Mouse (Mus musculus): ENCODE data around the gene Srsf7.

The Srsf7 gene

DNA sequence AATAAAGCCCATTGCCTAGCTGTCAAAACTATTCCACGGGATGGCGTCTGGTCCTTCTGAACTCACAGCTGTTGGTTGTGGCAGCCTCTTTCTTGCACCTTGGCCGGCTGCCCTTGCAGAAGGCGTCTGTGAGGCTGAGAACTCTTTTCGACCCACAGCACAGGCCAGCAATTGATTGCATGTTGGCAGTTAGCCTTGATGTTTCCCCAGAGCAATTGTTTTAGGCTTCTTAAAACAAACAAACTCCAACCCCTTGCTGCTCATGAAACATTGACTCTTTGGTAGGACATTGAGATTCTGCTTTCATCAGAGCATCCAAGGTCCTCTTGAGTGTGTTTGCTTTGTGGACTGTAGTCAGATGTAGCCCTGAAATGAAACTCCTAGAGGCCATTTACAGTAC, 46.7 kb downstream of the Srsf7 start:
- DNase-seq (ENCODE audit: extremely low read depth, insufficient read length, low spot score), result no peak

DNA sequence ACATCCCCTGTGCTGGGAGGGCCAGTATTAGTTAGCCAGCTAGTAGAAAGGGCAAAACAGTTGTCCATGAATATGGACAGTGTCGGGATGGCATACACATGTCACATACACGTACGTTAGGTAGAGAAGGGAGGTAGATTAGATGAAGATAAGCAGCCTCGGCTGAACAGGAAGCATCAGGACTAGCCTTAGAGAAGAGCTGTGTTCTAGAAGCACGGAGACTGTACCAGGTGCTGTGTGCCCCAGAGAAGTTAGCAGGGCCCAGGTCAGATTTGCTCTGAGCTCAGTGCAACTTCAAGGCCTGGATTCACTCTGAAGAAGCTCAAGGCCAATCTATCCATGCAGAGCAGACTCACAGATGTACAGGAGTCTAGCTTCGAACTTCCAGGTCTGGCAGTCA, 49.6 kb downstream of the Srsf7 start:
- DNase-seq (ENCODE audit: extremely low read depth, insufficient read length, low spot score), result no peak

DNA sequence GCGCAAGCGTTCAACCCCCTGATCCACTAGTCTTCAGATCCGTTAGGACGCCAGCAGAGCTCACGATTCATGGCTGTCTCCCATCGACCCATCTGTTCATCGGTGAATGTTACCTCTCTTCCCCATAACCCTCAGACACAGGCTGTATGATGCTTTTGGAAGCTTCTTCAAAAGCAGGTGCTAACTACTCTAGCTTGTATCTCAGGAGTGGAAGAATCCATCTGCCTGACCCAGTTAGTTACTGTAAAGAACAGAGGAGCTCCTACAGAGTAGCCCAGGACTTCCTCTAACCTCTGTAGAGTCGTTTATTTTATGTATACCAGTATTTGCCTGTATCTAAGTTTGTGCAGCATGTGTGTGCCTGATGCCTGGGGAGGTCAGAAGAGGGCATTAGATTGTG, 50.2 kb downstream of the Srsf7 start:
- no peak for DNase-seq (ENCODE audit: extremely low read depth, insufficient read length, low spot score)

DNA sequence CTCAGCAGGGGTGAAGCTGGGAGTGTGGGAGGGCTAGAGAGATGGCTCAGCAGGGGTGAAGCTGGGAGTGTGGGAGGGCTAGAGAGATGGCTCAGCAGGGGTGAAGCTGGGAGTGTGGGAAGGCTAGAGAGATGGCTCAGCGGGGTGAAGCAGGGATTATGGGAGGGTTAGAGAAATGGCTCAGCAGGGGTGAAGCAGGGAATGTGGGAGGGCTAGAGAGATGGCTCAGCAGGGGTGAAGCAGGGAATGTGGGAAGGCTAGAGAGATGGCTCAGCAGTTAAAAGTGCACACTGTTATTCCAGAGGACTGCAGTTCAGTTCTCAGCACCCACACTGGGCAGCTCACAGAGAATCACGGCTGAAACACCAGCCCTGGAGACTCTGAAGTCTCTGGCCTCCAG, 53.5 kb downstream of the Srsf7 start:
- DNase-seq (ENCODE audit: extremely low read depth, insufficient read length, low spot score), result no peak

DNA sequence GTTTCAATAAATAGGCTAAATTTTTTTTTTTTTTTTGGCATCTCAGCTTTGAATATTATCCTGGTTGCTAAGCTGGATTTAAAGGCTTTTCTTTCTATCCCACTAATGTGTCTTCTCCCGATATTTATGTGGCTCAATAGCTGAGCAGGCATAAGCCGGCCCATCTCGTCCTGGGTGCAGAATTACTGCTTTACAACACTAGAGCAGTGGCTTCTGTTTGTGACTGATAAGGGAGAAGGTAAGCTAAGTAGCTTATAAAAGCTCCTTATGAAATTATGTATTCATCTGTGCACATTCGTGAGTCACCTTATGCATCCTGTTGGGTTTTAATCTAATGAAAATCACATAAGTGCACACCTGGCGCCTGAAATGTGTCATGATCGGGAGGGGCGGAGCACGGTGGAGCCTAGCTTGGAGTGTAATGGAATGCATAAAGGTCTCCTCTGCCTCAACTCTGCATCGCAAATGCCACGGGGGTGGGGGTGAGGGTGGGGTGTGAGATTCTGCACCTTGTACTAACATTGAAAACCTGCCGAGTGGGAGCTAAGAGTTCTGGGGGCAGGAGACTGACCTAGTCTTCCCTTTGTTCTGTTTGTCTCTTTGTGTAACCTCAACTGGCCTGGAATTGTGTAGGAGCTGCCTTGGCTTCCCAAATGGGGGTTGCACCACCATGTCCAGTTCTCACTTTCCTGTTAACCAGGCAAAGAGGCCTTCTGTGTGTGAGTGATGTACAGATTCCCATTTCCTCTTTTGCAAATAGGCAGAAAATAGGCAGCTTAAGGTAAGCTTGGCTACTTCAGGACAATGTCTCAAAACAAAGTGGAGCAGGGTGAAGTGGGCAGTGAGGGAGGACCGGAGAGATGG, 54.1 kb downstream of the Srsf7 start:
- no peak for DNase-seq (ENCODE audit: extremely low read depth, insufficient read length, low spot score)

DNA sequence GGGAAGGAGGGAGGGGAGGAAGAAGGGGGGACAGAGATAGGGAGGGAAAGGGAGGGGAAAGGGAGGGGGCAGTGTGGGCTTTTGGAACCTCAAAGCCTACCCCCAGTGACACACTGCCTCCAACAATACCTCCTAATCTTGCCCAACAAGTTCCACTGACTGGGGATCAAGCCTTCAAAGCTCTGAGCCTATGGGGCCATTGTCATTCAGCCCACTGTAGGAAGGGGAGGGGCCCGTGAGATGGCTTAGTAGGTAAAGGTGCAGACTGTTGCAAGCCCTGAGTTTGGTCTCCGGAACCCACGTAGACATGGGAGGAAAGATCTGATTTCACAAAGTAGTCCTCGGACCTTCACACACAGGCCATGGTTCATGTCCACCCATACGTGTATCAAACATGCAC, 55.8 kb downstream of the Srsf7 start:
- no peak for DNase-seq (ENCODE audit: extremely low read depth, insufficient read length, low spot score)
